Mouse (Mus musculus) left cerebral cortex, postnatal 10 days (tissue): Measurements from ENCODE around the gene Rbm15. TPM values are rescaled to one million over a fixed set of nuclear protein-coding genes. Genes with fewer than 3 reads are reported as not detected.

Experiments
- DNase-seq, 2 experiments: peaks; one replicate each; pipeline ENCODE4 v3.0.0; 2021 to 2022; ENCODE audit warnings: low spot score in 2 of 2, mixed read lengths in 1 of 2; ENCODE audit errors: extremely low spot score in 1 of 2
- intact Hi-C: fragments of 180-260 bp; cut with DNase I; formaldehyde crosslinking; loops from one replicate; pipeline ENCODE4 v1.15.1; 2025
- total RNA-seq, 2 experiments: library from RNA; stranded (reverse); gene quantifications; 2 replicates each; pipeline ENCODE4 v1.2.3; 2021

Rbm15 gene
- total RNA-seq = 10 to 100 TPM; 21.3 to 23.3 TPM

DNA sequence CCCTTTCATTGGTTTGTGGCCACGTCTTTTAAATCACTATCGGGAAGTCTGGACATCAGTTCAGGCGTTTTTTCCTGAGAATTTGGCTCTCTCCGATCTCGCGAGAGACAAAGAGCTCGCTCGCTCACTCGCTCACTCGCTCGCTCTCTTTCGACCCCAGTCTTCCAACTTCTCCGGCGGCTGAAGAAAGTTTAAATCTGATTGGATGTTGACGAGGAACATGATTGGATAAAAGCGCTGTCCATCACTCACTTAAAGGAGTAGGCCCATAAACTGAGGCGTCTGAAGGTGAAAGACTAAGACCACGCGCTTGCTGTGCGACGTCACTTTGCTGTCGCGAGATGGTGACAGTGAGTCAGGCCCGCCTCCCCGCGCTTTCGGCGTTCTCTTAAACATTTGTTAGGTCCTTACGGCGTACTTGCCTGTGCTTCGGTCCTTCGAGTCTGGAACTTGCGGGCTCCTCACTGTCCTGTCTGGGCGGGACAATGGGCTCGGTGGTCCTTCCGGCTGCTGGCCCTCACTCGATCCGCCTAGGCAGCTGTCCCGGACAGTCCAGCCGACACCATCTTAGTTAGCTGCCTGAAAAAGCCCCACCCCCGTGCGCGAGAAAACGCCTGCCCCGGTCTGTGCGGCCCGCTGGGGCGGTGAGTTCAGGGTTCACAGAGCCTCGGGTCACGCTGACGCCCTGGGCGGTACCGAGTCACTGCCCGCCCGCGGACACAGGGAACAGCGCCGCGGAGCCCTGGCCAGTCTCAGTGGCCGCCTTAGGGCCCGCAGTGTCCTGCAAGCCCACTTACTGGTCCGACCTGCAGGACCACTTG lies at the start of gene Rbm15:
TSS of gene Rbm15 (minus strand) at position 293 of the 821 bp plus-strand sequence.
- intact Hi-C loops = no loop called here
- DNase-seq = peak; percentile 96 to 100

DNA sequence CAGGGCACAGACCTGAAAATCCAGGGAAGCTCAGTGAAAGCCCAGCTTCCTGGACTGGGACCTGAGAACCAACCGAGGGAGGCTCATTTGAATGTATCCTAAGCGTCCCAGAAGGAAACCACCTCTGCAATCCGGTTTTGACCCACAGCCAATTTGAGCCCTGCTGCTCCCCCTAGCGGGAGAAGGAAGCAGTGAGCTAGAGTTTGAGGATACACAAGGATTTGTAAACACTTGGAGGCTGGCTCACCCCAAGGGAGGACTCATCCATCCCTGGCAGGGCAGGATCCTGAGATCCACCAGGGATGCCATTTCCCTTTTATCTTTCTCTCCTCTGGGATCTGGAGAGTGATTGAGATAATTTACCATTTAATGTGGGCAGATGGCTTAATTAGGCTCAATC lies 45.9 kb upstream of the Rbm15 start:
- intact Hi-C loops = loop anchor here (5.0 kb wide), 1 partner anchor 78 kb away; the partner anchor contains the start of gene Kcnc4
- peak; percentile 54 to 74 for DNase-seq

DNA sequence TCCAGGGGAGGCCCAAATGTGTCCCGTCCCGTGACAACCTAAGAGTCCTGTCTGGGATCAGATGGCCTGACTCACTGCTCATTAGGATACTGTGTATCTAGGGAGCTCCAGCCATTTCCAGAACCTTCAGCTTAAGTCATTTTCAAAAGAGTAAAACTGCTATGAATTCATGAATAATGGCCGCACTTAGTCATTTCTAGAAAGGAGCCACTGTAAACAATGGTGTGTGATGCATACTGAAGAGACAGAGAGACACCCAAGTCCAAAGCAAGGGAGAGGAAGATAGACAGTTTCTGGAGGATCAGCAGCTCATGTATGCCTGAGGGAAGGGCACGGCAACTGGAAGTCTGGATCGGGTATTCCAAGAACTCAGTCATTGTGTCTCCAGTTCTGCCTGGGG lies 45.2 kb upstream of the Rbm15 start:
- intact Hi-C loops = loop anchor here (5.0 kb wide), 1 partner anchor 79 kb away; the partner anchor contains the start of gene Kcnc4
- DNase-seq = no peak

DNA sequence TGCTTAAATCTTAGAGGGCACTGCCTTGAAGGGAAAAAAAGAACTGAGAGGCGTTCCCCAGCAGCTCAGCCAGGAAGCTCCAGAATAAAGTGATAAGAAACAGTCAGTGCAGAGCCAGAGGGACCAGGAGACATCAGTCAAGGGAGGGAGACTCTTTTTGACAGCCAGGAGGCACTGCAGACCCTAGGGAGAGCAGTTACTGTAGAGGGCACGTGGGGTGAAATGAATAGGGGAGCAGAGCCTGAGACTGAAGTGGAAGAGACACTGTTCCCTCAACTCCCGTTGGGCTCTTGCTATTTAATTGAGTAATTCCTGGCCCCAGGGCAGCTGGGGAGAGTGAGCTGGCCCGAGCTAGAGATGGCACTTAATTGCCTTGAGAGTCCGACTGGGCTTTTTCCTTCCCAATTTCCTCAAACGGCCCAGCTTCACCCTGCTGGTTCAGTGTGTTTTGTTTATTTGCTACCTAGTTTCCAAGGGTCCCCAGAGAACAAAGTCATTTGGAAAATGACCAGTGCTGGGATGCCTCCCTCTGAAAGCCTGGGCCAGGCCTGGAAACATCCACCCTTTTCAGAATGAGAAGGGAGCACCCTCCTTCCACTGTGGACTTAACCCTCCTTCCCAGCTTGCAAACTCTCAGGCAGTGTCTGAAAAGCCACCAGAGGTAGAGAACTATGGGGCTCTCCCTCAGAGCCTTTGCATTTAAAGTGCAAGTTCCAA lies 41.6 kb upstream of the Rbm15 start:
- intact Hi-C loops = loop anchor here (5.0 kb wide), 1 partner anchor 82 kb away; the partner anchor contains the start of gene Kcnc4

DNA sequence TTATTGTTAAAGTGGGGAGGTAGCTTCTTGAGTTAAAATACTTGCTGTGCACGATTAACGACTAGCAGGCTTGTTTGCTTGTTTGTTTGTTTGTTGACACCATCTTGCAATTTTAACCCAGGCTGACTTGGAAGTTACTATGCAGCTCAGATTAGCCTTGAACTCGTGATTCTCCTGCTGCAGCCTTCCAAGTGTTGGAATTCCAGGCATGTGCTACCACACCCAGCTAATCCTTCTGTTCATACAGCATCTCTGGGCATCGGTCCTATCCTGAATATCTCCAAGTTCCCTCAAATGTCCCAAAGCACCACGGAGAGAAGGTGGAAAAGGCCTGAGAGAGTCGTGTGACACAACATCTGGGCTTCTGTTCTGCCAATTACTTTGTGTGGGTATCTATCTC lies 35.7 kb upstream of the Rbm15 start:
- intact Hi-C loops = no loop called here
- no peak for DNase-seq

More for the DNA sequence above, 41.6 kb upstream of the Rbm15 start:
- DNase-seq = no peak

DNA sequence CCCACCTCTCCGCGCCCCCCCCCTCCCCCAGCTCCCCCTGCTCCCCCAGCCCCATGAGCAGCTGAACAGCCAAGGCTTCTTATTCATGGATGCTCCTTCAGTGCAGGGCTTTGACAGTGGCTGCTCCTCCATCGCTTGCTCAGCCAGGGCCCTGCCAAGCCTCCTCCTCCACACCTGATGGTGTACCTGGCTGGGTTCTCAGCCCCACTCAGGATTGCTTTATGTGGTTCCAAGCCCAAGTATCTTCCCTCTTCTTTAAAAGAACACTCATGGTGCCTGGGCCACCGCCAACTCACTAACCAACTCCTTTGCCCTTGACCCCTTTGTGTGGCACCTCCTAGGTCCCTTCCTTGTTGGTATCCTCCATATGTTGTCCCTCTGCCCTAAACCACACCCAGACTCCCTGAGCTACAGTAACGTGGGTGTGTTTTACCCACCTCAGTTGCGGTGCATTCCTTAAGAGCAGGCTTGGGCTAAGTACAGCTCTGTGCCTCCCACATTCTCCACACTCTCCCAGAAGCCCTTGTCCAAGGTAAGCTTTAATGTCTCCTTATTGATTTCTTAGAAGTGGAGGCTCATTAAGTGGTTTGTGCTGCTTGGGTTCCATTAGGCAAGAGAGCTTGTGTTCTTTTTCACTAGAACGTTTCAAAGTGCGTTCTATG lies 34.6 kb upstream of the Rbm15 start:
- DNase-seq = no peak
- intact Hi-C loops = no loop called here

DNA sequence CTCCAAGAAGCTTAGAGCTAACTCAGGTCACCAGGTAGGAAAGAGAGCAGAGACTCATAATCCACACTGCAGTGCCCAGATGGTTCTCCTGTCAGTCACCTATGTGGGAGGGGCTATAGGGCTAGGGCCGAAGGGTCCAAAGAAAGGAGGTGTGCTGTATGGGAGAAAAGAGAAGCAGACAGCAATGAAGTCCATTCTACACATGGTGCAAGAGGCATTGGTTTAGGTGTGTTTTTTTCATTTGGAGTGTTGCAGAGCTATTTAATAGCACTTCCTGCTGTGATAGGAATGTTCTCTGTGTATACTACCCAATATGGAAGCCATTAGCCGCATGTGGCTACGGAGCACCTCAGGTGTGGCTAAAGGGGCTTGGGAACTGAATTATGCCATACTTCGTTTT lies 31.9 kb upstream of the Rbm15 start:
- DNase-seq = no peak
- intact Hi-C loops = no loop called here

DNA sequence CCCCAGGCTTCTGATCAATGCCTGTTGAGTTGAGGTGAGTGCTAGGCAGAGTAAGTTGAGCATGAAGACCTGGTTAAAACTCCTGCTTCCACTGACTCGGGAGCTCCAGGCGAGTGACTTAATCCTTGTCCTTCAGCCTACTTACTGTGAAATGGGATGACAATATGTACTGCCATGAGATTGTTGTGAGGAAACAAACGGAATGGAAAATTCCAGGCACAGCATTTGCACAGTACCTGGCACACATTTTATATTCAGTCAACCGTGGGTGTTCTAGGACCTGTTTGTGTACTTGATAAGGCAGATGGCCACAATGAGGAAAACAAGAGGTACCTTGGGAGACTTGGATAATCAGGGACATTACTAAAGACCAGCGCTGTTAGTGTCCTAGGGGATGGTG lies 29.9 kb upstream of the Rbm15 start:
- no peak for DNase-seq
- intact Hi-C loops = no loop called here

DNA sequence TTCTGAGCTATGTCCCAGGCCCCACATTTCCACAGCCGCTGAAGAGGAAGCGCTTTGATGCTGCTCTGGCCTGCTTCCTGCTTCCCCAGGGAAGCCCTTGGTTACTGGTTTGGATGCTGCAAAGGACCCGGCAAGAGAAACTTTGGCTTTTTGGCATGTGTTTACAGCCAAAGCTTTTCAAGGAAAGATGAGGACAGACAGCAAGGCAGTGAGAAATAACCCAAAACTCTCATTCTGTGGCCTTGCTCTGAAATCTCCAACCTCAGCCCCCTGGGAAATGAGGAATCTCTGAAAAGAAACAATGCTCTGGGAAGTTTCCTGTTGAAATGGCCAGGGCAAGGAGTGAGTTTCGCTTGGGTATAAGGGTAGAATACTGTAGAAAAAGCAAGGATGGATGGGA lies 26.9 kb upstream of the Rbm15 start:
- intact Hi-C loops = no loop called here
- DNase-seq = no peak

DNA sequence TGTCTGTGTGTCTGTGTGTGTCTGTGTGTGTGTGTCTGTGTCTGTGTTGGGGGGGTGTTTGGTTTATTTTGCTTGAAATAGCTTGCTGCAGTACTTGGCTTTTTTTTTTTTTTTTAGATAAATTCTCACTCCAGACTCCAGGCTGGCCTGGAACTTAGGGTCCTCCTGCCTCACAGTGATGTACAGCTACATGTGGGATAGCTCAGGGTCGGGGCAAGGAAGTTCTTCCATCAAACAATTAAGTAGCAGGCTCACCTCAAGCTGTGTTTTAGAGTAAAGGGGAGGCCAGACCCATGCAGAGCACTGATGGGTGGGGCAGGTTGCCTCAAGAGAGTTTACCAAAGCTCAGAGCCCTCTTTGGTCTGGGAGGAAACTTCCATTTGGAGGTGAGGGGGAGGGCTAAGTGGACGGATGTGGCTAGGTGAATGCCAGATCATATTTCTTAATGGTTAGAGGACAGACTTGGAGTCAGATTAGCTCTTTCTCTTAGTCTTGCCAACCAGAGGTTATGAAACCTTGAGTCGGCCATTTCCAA lies 24.3 kb upstream of the Rbm15 start:
- DNase-seq = no peak
- intact Hi-C loops = loop anchor here (2.0 to 10.0 kb wide), 3 partner anchors 103 to 247 kb away; partner anchors contain the start of genes A630076J17Rik and Prok1

DNA sequence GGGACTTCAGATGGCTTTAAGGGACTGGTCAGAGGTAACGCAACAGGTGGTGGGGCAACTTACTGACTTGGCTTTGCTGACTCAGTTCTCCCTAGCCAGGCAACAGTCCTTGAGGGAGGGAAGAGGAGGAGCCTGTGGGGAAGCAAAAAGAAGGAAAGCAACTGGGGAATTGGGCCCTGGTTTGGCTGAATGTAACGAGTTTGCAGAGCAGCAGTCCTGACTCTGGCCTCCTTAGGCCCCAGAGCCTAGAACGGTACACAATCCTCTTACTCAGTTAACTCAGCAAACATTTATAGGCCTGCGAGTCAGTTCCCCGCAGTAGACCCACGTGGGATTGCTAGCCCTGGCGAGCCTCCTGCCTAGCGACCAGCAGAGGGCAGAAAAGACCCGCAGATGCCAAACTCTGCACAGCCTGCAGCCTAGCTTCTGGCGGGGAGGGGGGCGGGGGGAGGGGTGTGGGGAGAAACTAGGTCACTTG lies 23.5 kb upstream of the Rbm15 start:
- intact Hi-C loops = loop anchor here (2.0 to 10.0 kb wide), 3 partner anchors 104 to 248 kb away; partner anchors contain the start of genes A630076J17Rik and Prok1
- DNase-seq = peak; percentile 84 to 90

DNA sequence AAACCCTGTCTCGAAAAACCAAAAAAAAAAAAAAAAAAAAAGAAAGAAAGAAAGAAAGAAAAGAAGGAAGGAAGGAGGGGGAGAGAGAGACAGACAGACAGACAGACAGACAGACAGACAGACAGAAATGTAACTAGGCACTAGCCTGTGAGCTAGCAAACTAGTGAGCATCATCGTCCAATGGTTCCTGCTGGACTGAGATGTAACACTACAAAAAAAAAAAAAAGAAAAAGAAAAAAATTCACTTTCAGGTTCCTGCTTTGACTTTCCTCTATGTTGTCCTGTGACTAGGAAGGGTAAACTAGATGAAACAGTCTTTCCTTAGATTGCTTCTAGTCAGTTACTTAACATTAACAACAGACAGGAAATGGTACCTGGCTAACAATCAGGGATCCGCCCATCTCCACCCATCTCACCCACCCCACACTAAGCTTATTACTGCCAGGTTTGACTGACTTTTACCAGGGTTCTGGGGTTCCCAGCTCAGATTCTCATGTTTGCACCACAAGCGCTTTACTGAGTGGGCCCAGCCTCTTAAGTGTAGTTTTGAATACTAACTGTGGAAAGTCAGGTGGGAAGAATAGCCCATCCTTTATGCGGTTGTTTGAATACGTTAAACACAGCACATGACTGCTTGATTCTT lies 22.3 kb upstream of the Rbm15 start:
- intact Hi-C loops = loop anchor here (2.0 to 10.0 kb wide), 3 partner anchors 105 to 249 kb away; partner anchors contain the start of genes A630076J17Rik and Prok1
- DNase-seq = no peak

DNA sequence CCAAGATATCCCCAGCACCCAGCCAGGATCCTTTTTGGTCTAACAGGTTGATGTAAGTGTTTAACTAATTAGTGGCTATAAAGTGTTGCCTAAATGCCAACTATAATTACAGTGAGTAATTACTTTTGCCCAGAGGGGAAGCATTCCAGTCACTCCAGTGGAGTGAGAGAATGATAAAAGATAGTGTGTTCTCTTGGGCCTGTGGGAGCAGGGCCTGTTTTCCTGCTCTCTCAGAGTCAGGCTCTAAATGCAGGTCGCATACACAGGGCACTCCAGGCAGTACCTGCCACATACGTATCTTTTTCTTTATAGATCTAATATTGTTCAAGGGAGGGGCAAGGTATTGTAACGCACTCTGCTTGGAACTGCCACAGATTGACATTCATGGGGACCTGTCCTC lies 18.2 kb upstream of the Rbm15 start:
- DNase-seq = no peak
- intact Hi-C loops = loop anchor here (10.0 kb wide), 2 partner anchors 117 to 253 kb away; partner anchors contain the start of genes A630076J17Rik and Prok1

DNA sequence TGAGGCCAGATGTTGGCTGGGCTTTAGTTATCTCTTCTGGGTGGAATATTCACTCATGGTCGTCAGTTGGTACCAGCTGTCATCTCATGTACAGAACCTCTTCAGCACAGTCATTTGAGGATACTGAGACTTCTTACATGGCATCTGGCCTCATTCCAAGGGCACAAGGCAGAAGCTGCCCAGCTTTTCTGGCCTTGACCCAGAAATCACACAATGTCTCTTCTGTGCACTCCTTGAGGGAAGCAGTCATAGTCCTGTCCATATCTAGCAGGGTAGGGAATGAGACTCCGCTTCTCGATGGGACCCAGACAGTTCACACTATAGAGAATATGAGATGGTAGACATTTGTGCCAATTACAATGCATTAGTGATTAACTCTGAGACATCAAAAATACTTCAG lies 15.5 kb upstream of the Rbm15 start:
- intact Hi-C loops = no loop called here
- peak; percentile 22 to 48 for DNase-seq

DNA sequence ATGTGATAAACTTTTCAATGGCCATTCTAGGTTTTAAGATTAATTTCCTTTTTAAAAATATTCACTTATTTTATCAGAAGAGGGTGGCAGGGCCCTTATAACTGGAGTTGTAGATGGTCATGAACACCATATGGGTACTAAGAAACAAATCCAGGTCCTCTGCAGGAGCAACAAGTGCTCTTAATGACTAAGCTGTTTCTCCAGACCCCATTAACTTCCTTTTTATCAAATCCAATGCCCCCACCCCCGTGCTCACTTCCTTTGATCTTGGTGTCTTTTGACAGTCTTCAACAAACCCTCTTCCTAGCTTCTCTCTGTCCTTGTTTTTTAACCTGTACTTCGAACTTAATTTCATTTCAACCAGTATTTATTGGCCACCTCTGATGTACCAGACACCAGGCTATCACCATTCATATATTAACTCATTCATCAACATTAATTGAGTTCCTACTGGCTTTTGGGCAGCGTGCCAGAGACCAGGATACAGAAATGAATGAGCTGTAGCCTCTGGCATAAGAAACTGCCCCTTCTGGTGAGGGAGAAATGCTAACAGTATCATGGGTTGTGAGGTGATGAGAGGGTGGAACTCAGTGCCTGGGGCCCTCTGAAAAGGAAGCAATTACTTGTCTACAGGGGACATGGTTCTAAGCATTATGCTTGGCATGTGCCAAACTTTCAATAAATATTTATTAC lies 11.7 kb upstream of the Rbm15 start:
- intact Hi-C loops = no loop called here
- no peak for DNase-seq

DNA sequence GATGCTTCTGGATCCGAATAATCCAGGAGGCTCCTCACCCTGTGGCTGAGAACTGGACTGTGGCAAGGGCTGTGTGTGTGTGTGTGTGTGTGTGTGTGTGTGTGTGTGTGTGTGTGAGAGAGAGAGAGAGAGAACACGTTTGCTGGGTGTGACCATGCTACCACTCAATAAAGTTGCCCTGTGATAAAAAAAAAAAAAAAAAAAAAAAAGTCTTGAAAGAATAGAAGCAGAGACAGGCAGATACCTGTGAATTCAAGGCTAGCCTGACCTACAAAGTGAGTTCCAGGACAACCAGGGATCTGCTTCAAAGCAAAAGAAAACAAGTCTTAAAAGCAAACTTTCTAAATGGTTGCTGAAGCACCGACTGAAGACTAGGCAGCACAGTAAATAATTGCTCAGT lies 10.5 kb upstream of the Rbm15 start:
- no peak for DNase-seq
- intact Hi-C loops = no loop called here

DNA sequence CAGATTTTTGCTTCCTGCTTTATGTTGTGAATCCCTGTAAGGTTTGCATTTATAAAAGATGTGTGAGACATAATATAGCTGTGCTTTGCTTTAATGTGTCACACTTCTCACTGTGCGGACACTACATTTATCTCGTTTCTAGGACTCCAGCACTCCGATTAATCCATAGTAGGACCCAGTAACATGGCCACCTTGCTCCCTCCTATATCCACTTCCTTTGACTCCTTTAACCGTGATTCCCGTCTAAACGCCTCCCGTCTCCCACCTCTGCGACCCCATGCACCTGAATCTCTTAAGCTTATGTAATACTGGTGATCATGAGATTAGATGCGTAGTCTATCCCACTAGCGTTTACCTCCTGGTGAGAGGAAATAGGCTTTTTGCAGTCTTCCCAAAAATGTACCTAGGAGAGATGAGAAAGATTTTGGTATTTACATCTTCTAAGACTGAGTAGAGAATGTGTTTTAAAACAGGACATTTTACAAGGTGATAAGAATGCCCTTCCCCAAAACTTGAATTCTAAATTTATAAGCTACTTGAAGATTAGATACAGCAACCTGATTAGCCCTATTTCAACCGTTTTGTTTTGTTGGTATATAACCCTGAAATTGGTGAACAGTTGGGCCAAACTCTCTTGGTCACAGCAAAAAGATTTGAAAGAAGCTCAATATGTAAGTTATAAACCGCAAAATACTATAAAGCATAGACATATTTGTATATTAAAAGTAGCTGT lies 895 bp upstream of the Rbm15 start:
- DNase-seq = no peak

More for the DNA sequence above, 895 bp upstream of the Rbm15 start:
- intact Hi-C loops = no loop called here
